ENCODE assay signal across 9 mouse cellular contexts in the genomic region with DNA sequence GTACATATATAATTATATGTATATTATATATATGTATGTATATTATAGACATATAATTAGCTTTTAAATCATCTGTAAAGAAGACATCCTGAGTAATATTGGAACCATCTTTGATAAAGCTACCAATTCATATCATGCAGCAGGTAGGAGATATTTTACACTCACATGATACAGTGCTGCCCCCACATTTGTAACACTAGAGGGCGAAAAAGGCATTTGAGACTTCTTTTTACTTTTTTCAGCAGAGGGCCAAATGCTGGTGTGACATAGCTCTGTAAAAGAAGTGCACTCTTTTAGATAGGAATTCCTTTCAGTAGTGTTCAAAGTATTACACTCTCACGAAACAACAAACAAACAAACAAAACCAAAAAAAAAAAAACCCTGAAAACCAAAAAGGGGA. TPM values are rescaled to one million over a fixed set of nuclear protein-coding genes. Genes with fewer than 3 reads are reported as not detected.
DNase-seq lines count a peak whose midpoint lies in the region; TF ChIP-seq lines count a peak whose summit lies in the region.
"Had no signal": no experiment of that assay in that cellular context is flagged by ENCODE, and none has a peak within 500 bp of the region (broad histone marks: within the 10 kb centered on the region; RNA-seq: fewer than 3 reads in every experiment).

No protein-coding gene starts in this region.

- no peak for TF ChIP-seq POLR2A in myocyte (IDR thresholded peaks at IDR 0.05; ENCODE audit: insufficient read length, low read depth)

- H3K27me3 ChIP-seq in myocyte (ENCODE audit: control insufficient read depth, insufficient read depth, insufficient read length), result no peaks in the 10 kb centered on the region
- H3K27me3 ChIP-seq: liver, embryonic 15.5 days had no signal

- no peaks in the 10 kb centered on the region for H3K36me3 ChIP-seq in myocyte (ENCODE audit: control insufficient read depth, insufficient read depth)
- H3K36me3 ChIP-seq: liver, embryonic 15.5 days had no signal

- H3K4me2 ChIP-seq in myocyte (ENCODE audit: low read depth), result no peak overlapping the region

- H3ac ChIP-seq in myocyte (ENCODE audit: control insufficient read depth, insufficient read length), result no peak overlapping the region

- intact Hi-C loops in heart, postnatal 25 days (cut with DNase I), result loop anchor here (5.0 kb wide), 1 partner anchor 81 kb away; a partner anchor contains a TSS

- H3K79me2 ChIP-seq in myocyte (ENCODE audit: control insufficient read depth, insufficient read depth), result peaks cover 21% of the 10 kb centered on the region

- peak; percentile 53 for DNase-seq in heart, adult 8-10 months (ENCODE audit: low spot score)
- DNase-seq in heart, postnatal 25 days (ENCODE audit: low spot score), result no peak
- peak; percentile 8 for DNase-seq in urinary bladder, postnatal 25 days (ENCODE audit: low spot score)
- no peak for DNase-seq in urinary bladder, postnatal 4 days (ENCODE audit: low spot score in 2 of 2)
- DNase-seq in embryo, embryonic 11 days, result peak; percentile 80
- DNase-seq in kidney, postnatal 25 days, result peak; percentile 45 to 64
- DNase-seq in ovary, adult 18-20 months (ENCODE audit: low spot score), result no peak

- H3K4me3 ChIP-seq in myocyte, result peak overlapping the region; percentile 91

TF ChIP-seq in myocyte, 11 proteins besides CTCF, POLR2A, EP300 and RAD21:
- TF ChIP-seq MAX (IDR thresholded peaks at IDR 0.05; ENCODE audit: low read depth) (no peak), TCF3 (IDR thresholded peaks at IDR 0.05; ENCODE audit: insufficient read length, low read depth) (no peak), CEBPB (IDR thresholded peaks at IDR 0.05; ENCODE audit: insufficient read depth, poor library complexity, severe bottlenecking) (no peak), E2F4 (IDR thresholded peaks at IDR 0.05; ENCODE audit: insufficient read depth) (no peak), USF1 (IDR thresholded peaks at IDR 0.05; ENCODE audit: low read depth) (no peak), MYOG (IDR thresholded peaks at IDR 0.05; ENCODE audit: control insufficient read depth in 1 of 3, insufficient read depth in 1 of 3, insufficient read length in 2 of 3, low read depth in 2 of 3) (no peak), MYOD1 (IDR thresholded peaks at IDR 0.05; ENCODE audit: control insufficient read depth in 1 of 3, insufficient read length in 2 of 3, low read depth in 2 of 3) (no peak), REST (IDR thresholded peaks at IDR 0.05; ENCODE audit: insufficient read depth, insufficient read length) (no peak), POLR2AphosphoS2 (IDR thresholded peaks at IDR 0.05; ENCODE audit: insufficient read length, low read depth) (no peak), TCF12 (IDR thresholded peaks at IDR 0.05; ENCODE audit: insufficient read depth, poor library complexity, severe bottlenecking) (no peak), SRF (IDR thresholded peaks at IDR 0.05; ENCODE audit: control insufficient read depth, insufficient read length, low read depth) (no peak)

RNA-seq across cellular contexts. Expression of a gene that starts 0.9 kb away (rescaled TPM):
- total RNA-seq in heart, adult 8-10 months (2022), result 1 to 10 TPM; 4.5 to 7.6 (median 6.1) TPM
- total RNA-seq in heart, postnatal 25 days (2021), result 1 to 10 TPM; 6.0 to 6.5 TPM
- polyA plus RNA-seq in myocyte (2012; fragmentation: generic; extraction: Trizol), result 7.4 TPM

RNA-seq across cellular contexts. Expression of a gene that starts 1.1 kb away (rescaled TPM):
- 10 to 100 TPM; 13.2 to 17.9 (median 15.3) TPM for total RNA-seq in heart, adult 8-10 months (2022)
- 10 to 100 TPM; 14.8 to 16.0 TPM for total RNA-seq in heart, postnatal 25 days (2021)
- 30.4 TPM for polyA plus RNA-seq in myocyte (2012; fragmentation: generic; extraction: Trizol)

RNA-seq across cellular contexts. Expression of a gene that starts 16.1 kb away (rescaled TPM):
- total RNA-seq in heart, adult 8-10 months (2022), result under 1 TPM in 1 of 4 experiments, not detected in 3; 0.37 TPM
- not detected for total RNA-seq in heart, postnatal 25 days (2021)
- 0.01 TPM for polyA plus RNA-seq in myocyte (2012; fragmentation: generic; extraction: Trizol)
- polyA plus RNA-seq: liver, embryonic 15.5 days had no signal

Comparison
In these comparisons a context has a peak if more than half of its experiments do, and no peak if none do; other contexts are left out.
1. DNase-seq: peak in heart, adult 8-10 months (single experiment), urinary bladder, postnatal 25 days (single experiment), embryo, embryonic 11 days (single experiment) and kidney, postnatal 25 days (2 of 2); none in heart, postnatal 25 days (single experiment), urinary bladder, postnatal 4 days (0 of 2) and ovary, adult 18-20 months (single experiment).